Mouse (Mus musculus): ENCODE measurements at regions not wholly inside any gene's neighbourhood (a gene's known extent, or its start where the extent isn't known, plus 50 kb on each side); places are given as distances from the start of the nearest gene placed in this dataset.

- DNase-seq = no peak
These were observed 115.9 kb downstream of the Zfp36l2 start for GRCm38 (mm10) chr17:84071855-84072254.

- DNase-seq = no peak
These were observed 117.2 kb downstream of the Zfp36l2 start for GRCm38 (mm10) chr17:84070596-84070995.

GRCm38 (mm10) chr17:84067102-84067501 is 120.6 kb downstream of the Zfp36l2 start:
- DNase-seq = no peak

GRCm38 (mm10) chr17:84063791-84064190 is 124.0 kb downstream of the Zfp36l2 start:
- DNase-seq = no peak

- peak; percentile 59 for DNase-seq
These were observed 126.1 kb downstream of the Zfp36l2 start for GRCm38 (mm10) chr17:84061621-84062020.

- DNase-seq = no peak
These were observed 131.3 kb downstream of the Zfp36l2 start for GRCm38 (mm10) chr17:84056469-84056868.

GRCm38 (mm10) chr17:84052437-84052836 is 135.3 kb downstream of the Zfp36l2 start:
- DNase-seq = no peak

- DNase-seq = no peak
These were observed 136.5 kb downstream of the Zfp36l2 start for GRCm38 (mm10) chr17:84051212-84051611.

GRCm38 (mm10) chr17:84048533-84048932 is 139.2 kb downstream of the Zfp36l2 start:
- no peak for DNase-seq

- no peak for DNase-seq
These were observed 140.2 kb downstream of the Zfp36l2 start for GRCm38 (mm10) chr17:84047520-84047919.

- DNase-seq = no peak
These were observed 141.9 kb downstream of the Zfp36l2 start for GRCm38 (mm10) chr17:84045812-84046211.

- peak; percentile 71 for DNase-seq
These were observed 143.2 kb downstream of the Zfp36l2 start for GRCm38 (mm10) chr17:84044472-84044936.

GRCm38 (mm10) chr17:84043102-84043501 is 144.6 kb downstream of the Zfp36l2 start:
- DNase-seq = no peak

- no peak for DNase-seq
These were observed 148.3 kb downstream of the Zfp36l2 start for GRCm38 (mm10) chr17:84039444-84039843.

- peak; percentile 47 for DNase-seq
These were observed 150.0 kb downstream of the Zfp36l2 start for GRCm38 (mm10) chr17:84037580-84038304.

- DNase-seq = no peak
These were observed 151.7 kb downstream of the Zfp36l2 start for GRCm38 (mm10) chr17:84036056-84036455.

GRCm38 (mm10) chr17:84034801-84035200 is 152.9 kb downstream of the Zfp36l2 start:
- DNase-seq = no peak

GRCm38 (mm10) chr17:84032441-84032840 is 155.3 kb downstream of the Zfp36l2 start:
- DNase-seq = no peak

GRCm38 (mm10) chr17:84031833-84032232 is 155.9 kb downstream of the Zfp36l2 start:
- DNase-seq = no peak

- DNase-seq = no peak
These were observed 156.4 kb downstream of the Zfp36l2 start for GRCm38 (mm10) chr17:84031381-84031780.

GRCm38 (mm10) chr17:84030699-84031098 is 157.0 kb downstream of the Zfp36l2 start:
- DNase-seq = no peak

GRCm38 (mm10) chr17:84028157-84028970 is 159.4 kb downstream of the Zfp36l2 start:
- DNase-seq = peak; percentile 96

GRCm38 (mm10) chr17:84027275-84027674 is 160.5 kb downstream of the Zfp36l2 start:
- DNase-seq = no peak

- DNase-seq = peak; percentile 56
These were observed 161.6 kb downstream of the Zfp36l2 start for GRCm38 (mm10) chr17:84026110-84026509.

All from lung, postnatal 14 days (tissue).